Mouse (Mus musculus): ENCODE data around the gene Atg4c.

DNA sequence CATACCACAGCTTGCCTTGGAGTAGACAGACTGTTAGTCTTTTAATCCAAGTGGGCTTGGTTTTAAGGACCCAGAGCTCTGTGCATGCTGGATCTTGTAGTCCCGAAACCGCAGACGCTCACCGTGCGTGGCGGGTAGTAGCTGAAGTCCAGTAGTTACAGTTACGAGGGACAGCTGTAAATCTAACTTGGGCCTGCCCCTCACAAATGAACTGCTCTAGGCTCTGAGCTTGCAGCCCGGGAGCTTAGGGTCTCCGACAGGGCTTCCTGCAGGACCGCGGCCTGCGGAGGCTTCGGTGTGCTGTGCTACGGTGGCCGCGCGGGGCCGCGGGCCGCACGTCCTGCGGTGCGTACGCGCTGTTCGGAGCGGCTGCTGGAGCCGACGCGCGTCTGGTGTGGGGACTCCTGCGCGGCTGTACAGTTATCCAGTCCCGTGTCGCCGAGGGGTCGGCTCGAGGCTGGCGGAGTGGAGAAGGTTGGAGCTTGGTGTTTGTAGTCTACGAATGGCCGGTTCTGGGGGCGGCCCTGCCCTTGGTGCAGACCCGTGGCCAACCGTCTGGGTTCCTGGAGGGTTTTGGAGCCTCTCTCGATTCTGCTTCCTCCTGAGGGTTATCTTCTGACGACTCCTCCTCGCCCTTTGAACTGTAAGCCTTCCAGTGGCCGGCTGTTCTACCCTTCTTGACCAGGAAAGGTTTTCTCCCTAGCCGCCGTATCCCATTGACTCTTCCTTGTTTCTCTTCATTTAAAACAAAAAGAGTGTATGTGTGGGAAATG is at the start of gene Atg4c:
- TF ChIP-seq CTCF (IDR thresholded peaks at IDR 0.05; ENCODE audit: borderline replicate concordance, insufficient read depth, low read depth, low read length) (no peak), POLR2A (IDR thresholded peaks at IDR 0.05; ENCODE audit: borderline replicate concordance, insufficient read depth, low read length) (peak; percentile 74)
